Mouse (Mus musculus): ENCODE measurements around the gene Cfap97d2.

Cfap97d2 gene

GRCm38 (mm10) chr8:13705668-13706067 is at the start of gene Cfap97d2:
Cfap97d2 (plus strand) TSS chr8:13705889.
- no peak for DNase-seq (ENCODE audit: low spot score in 2 of 2)

GRCm38 (mm10) chr8:13657479-13657878 is 48.2 kb upstream of the Cfap97d2 start:
- no peak for DNase-seq (ENCODE audit: low spot score in 2 of 2)

- DNase-seq (ENCODE audit: low spot score in 2 of 2), result no peak
Observed at GRCm38 (mm10) chr8:13660323-13660722, 45.4 kb upstream of the Cfap97d2 start.

GRCm38 (mm10) chr8:13664711-13665210 is 40.9 kb upstream of the Cfap97d2 start:
- no peak for DNase-seq (ENCODE audit: low spot score in 2 of 2)

- no peak for DNase-seq (ENCODE audit: low spot score in 2 of 2)
Observed at GRCm38 (mm10) chr8:13665538-13665937, 40.2 kb upstream of the Cfap97d2 start.

GRCm38 (mm10) chr8:13665944-13666343 is 39.7 kb upstream of the Cfap97d2 start:
- peak in 1 of 2 experiments; percentile 40 for DNase-seq (ENCODE audit: low spot score in 2 of 2)

GRCm38 (mm10) chr8:13667917-13668316 is 37.8 kb upstream of the Cfap97d2 start:
- peak in 1 of 2 experiments; percentile 34 for DNase-seq (ENCODE audit: low spot score in 2 of 2)

GRCm38 (mm10) chr8:13668367-13668766 is 37.3 kb upstream of the Cfap97d2 start:
- peak; percentile 84 to 86 for DNase-seq (ENCODE audit: low spot score in 2 of 2)

GRCm38 (mm10) chr8:13670011-13670471 is 35.6 kb upstream of the Cfap97d2 start:
- peak; percentile 62 to 77 for DNase-seq (ENCODE audit: low spot score in 2 of 2)

GRCm38 (mm10) chr8:13671246-13672003 is 34.3 kb upstream of the Cfap97d2 start:
- DNase-seq (ENCODE audit: low spot score in 2 of 2), result peak in 1 of 2 experiments; percentile 42

- peak; percentile 57 to 64 for DNase-seq (ENCODE audit: low spot score in 2 of 2)
Observed at GRCm38 (mm10) chr8:13673215-13673614, 32.5 kb upstream of the Cfap97d2 start.

GRCm38 (mm10) chr8:13674294-13675010 is 31.2 kb upstream of the Cfap97d2 start:
- peak; percentile 71 to 81 for DNase-seq (ENCODE audit: low spot score in 2 of 2)

GRCm38 (mm10) chr8:13675121-13675520 is 30.6 kb upstream of the Cfap97d2 start:
- no peak for DNase-seq (ENCODE audit: low spot score in 2 of 2)

GRCm38 (mm10) chr8:13675524-13675923 is 30.2 kb upstream of the Cfap97d2 start:
- no peak for DNase-seq (ENCODE audit: low spot score in 2 of 2)

GRCm38 (mm10) chr8:13676302-13676700 is 29.4 kb upstream of the Cfap97d2 start:
- DNase-seq (ENCODE audit: low spot score in 2 of 2), result peak; percentile 71 to 80

- DNase-seq (ENCODE audit: low spot score in 2 of 2), result peak in 1 of 2 experiments; percentile 60
Observed at GRCm38 (mm10) chr8:13676701-13677412, 28.8 kb upstream of the Cfap97d2 start.

GRCm38 (mm10) chr8:13677413-13677883 is 28.2 kb upstream of the Cfap97d2 start, which contains the start of gene Rasa3:
Rasa3 (minus strand) TSS chr8:13677603.
- peak; percentile 97 to 98 for DNase-seq (ENCODE audit: low spot score in 2 of 2)

- no peak for DNase-seq (ENCODE audit: low spot score in 2 of 2)
Observed at GRCm38 (mm10) chr8:13678182-13678581, 27.5 kb upstream of the Cfap97d2 start.

- DNase-seq (ENCODE audit: low spot score in 2 of 2), result no peak
Observed at GRCm38 (mm10) chr8:13684131-13684530, 21.6 kb upstream of the Cfap97d2 start.

- DNase-seq (ENCODE audit: low spot score in 2 of 2), result peak in 1 of 2 experiments; percentile 44
Observed at GRCm38 (mm10) chr8:13685674-13686314, 19.9 kb upstream of the Cfap97d2 start.

- no peak for DNase-seq (ENCODE audit: low spot score in 2 of 2)
Observed at GRCm38 (mm10) chr8:13686426-13686825, 19.3 kb upstream of the Cfap97d2 start.
